Mouse (Mus musculus): ENCODE data around the gene Rnase13. TPM values are rescaled to one million over a fixed set of nuclear protein-coding genes. Genes with fewer than 3 reads are reported as not detected.

Rnase13 gene
- polyA plus RNA-seq, 1 experiment from 2014 or later: not detected

GRCm38 (mm10) chr14:51871741-51872140 is 50.8 kb downstream of the Rnase13 start:
- Histone ChIP-seq H3K4me3 (no peak overlapping the region), H3K9ac (no peak overlapping the region), H3K27ac (replicated peaks) (no peak overlapping the region), H3K27me3 (replicated peaks) (peaks cover 2% of the 10 kb centered on the region; the same call in 1 of the 2 replicates), H3K4me2 (no peak overlapping the region), H3K4me1 (no peaks in the 10 kb centered on the region), H3K36me3 (no peaks in the 10 kb centered on the region), H3K9me3 (no peaks in the 10 kb centered on the region)
- ATAC-seq (ENCODE audit: extremely low read depth, insufficient number of reproducible peaks, low FRiP score, low TSS enrichment): no peak
- WGBS: 72% methylated on average over 9 of the region's 9 CpGs

Other genes starting within 250 kb of the Rnase13 start
- not detected in 2 replicates for gene Gm17079, start 227.3 kb downstream of the Rnase13 start, polyA plus RNA-seq (2015; fragmentation: Nextera tagmentation; extraction: Ambion mirVana)
- not detected in 2 replicates for gene Gm5800, start 205.6 kb downstream of the Rnase13 start, polyA plus RNA-seq (2015; fragmentation: Nextera tagmentation; extraction: Ambion mirVana)
- gene Ang4, start 149.2 kb downstream of the Rnase13 start, polyA plus RNA-seq (2015; fragmentation: Nextera tagmentation; extraction: Ambion mirVana): not detected in 2 replicates
- not detected in 2 replicates for gene AY358078, start 122.7 kb downstream of the Rnase13 start, polyA plus RNA-seq (2015; fragmentation: Nextera tagmentation; extraction: Ambion mirVana)
- not detected in 2 replicates for gene Ear6, start 69.1 kb downstream of the Rnase13 start, polyA plus RNA-seq (2015; fragmentation: Nextera tagmentation; extraction: Ambion mirVana)
- gene Mettl17, start 37.9 kb downstream of the Rnase13 start, polyA plus RNA-seq (2015; fragmentation: Nextera tagmentation; extraction: Ambion mirVana): 38.3 and 40.5 TPM in 2 replicates
- gene Slc39a2, start 29.9 kb downstream of the Rnase13 start, polyA plus RNA-seq (2015; fragmentation: Nextera tagmentation; extraction: Ambion mirVana): 0.13 and 0.48 TPM in 2 replicates
- gene Ndrg2, start 8.6 kb downstream of the Rnase13 start, polyA plus RNA-seq (2015; fragmentation: Nextera tagmentation; extraction: Ambion mirVana): 223 and 248 TPM in 2 replicates
- not detected in 2 replicates for gene Tppp2, start 4.3 kb downstream of the Rnase13 start, polyA plus RNA-seq (2015; fragmentation: Nextera tagmentation; extraction: Ambion mirVana)
- gene Arhgef40, start 61.9 kb upstream of the Rnase13 start, polyA plus RNA-seq (2015; fragmentation: Nextera tagmentation; extraction: Ambion mirVana): 63.9 and 69.5 TPM in 2 replicates
- gene Tmem253, start 92.9 kb upstream of the Rnase13 start, polyA plus RNA-seq (2015; fragmentation: Nextera tagmentation; extraction: Ambion mirVana): 0.43 and 1.1 TPM in 2 replicates
- gene Zfp219, start 98.0 kb upstream of the Rnase13 start, polyA plus RNA-seq (2015; fragmentation: Nextera tagmentation; extraction: Ambion mirVana): 14.5 and 15.6 TPM in 2 replicates
- not detected in 2 replicates for gene Olfr221, start 119.7 kb upstream of the Rnase13 start, polyA plus RNA-seq (2015; fragmentation: Nextera tagmentation; extraction: Ambion mirVana)
- 340 and 392 TPM in 2 replicates for gene Hnrnpc, start 181.3 kb upstream of the Rnase13 start, polyA plus RNA-seq (2015; fragmentation: Nextera tagmentation; extraction: Ambion mirVana)
- 37.7 and 38.8 TPM in 2 replicates for gene Rpgrip1, start 187.9 kb upstream of the Rnase13 start, polyA plus RNA-seq (2015; fragmentation: Nextera tagmentation; extraction: Ambion mirVana)

Measured in heart, embryonic 13.5 days (tissue).